Mouse (Mus musculus): ENCODE measurements at regions not wholly inside any gene's neighbourhood (a gene's known extent, or its start where the extent isn't known, plus 50 kb on each side); places are given as distances from the start of the nearest gene placed in this dataset.

GRCm38 (mm10) chr13:84374711-84375257 is 152.7 kb downstream of the Tmem161b start:
- TF ChIP-seq EP300 (IDR thresholded peaks at IDR 0.05; ENCODE audit: low read depth): no peak
- 64% methylated on average over 4 of the region's 4 CpGs for WGBS (ENCODE audit: insufficient replicate concordance)
- DNase-seq (ENCODE audit: low read depth in 3 of 3, low spot score in 3 of 3): no peak
- Histone ChIP-seq H3K36me3 (replicated peaks; ENCODE audit: control insufficient read depth, insufficient read depth, low read depth) (no peaks in the 10 kb centered on the region), H3K4me2 (ENCODE audit: low read depth) (no peak overlapping the region), H3K9me3 (ENCODE audit: control insufficient read depth, low read length) (no peaks in the 10 kb centered on the region), H3K4me3 (ENCODE audit: insufficient read depth in 1 of 2, low read depth in 2 of 2, low read length in 2 of 2) (no peak overlapping the region), H3K4me1 (replicated peaks; ENCODE audit: control insufficient read depth in 2 of 2, insufficient read depth in 2 of 2, low read length in 1 of 2) (no peaks in the 10 kb centered on the region), H3K27me3 (ENCODE audit: control insufficient read depth, insufficient read depth, low read length) (no peaks in the 10 kb centered on the region), H3K9ac (replicated peaks) (no peak overlapping the region), H3K27ac (no peak overlapping the region)
- ATAC-seq (ENCODE audit: insufficient read depth): no peak

GRCm38 (mm10) chr13:84375941-84376340 is 153.8 kb downstream of the Tmem161b start:
- H3K4me3 ChIP-seq (ENCODE audit: insufficient read depth in 1 of 2, low read depth in 2 of 2, low read length in 2 of 2): no peak overlapping the region
- ATAC-seq (ENCODE audit: insufficient read depth): no peak
- H3K27ac ChIP-seq: no peak overlapping the region
- no peak overlapping the region for H3K9ac ChIP-seq (replicated peaks)
- H3K36me3 ChIP-seq (replicated peaks; ENCODE audit: control insufficient read depth, insufficient read depth, low read depth): no peaks in the 10 kb centered on the region
- no peak overlapping the region for H3K4me2 ChIP-seq (ENCODE audit: low read depth)
- no peak for TF ChIP-seq CTCF (IDR thresholded peaks at IDR 0.05; ENCODE audit: low read depth)
- no peak for TF ChIP-seq EP300 (IDR thresholded peaks at IDR 0.05; ENCODE audit: low read depth)
- no peaks in the 10 kb centered on the region for H3K4me1 ChIP-seq (replicated peaks; ENCODE audit: control insufficient read depth in 2 of 2, insufficient read depth in 2 of 2, low read length in 1 of 2)
- H3K27me3 ChIP-seq (ENCODE audit: control insufficient read depth, insufficient read depth, low read length): no peaks in the 10 kb centered on the region
- DNase-seq (ENCODE audit: low read depth in 3 of 3, low spot score in 3 of 3): no peak
- 53% methylated on average over 4 of the region's 4 CpGs for WGBS (ENCODE audit: insufficient replicate concordance)
- no peaks in the 10 kb centered on the region for H3K9me3 ChIP-seq (ENCODE audit: control insufficient read depth, low read length)

- Histone ChIP-seq H3K27ac (no peak overlapping the region), H3K27me3 (ENCODE audit: control insufficient read depth, insufficient read depth, low read length) (no peaks in the 10 kb centered on the region), H3K4me3 (ENCODE audit: insufficient read depth in 1 of 2, low read depth in 2 of 2, low read length in 2 of 2) (no peak overlapping the region), H3K9ac (replicated peaks) (no peak overlapping the region), H3K4me1 (replicated peaks; ENCODE audit: control insufficient read depth in 2 of 2, insufficient read depth in 2 of 2, low read length in 1 of 2) (no peaks in the 10 kb centered on the region), H3K36me3 (replicated peaks; ENCODE audit: control insufficient read depth, insufficient read depth, low read depth) (no peaks in the 10 kb centered on the region), H3K9me3 (ENCODE audit: control insufficient read depth, low read length) (no peaks in the 10 kb centered on the region), H3K4me2 (ENCODE audit: low read depth) (no peak overlapping the region)
- TF ChIP-seq CTCF (IDR thresholded peaks at IDR 0.05; ENCODE audit: low read depth) (no peak), EP300 (IDR thresholded peaks at IDR 0.05; ENCODE audit: low read depth) (no peak)
- 67% methylated on average over 5 of the region's 5 CpGs for WGBS (ENCODE audit: insufficient replicate concordance)
- no peak for ATAC-seq (ENCODE audit: insufficient read depth)
- no peak for DNase-seq (ENCODE audit: low read depth in 3 of 3, low spot score in 3 of 3)
These were observed 156.6 kb downstream of the Tmem161b start for GRCm38 (mm10) chr13:84378553-84379332.

- 60% methylated on average over 3 of the region's 3 CpGs for WGBS (ENCODE audit: insufficient replicate concordance)
- no peaks in the 10 kb centered on the region for H3K4me1 ChIP-seq (replicated peaks; ENCODE audit: control insufficient read depth in 2 of 2, insufficient read depth in 2 of 2, low read length in 1 of 2)
- no peak overlapping the region for H3K4me3 ChIP-seq (ENCODE audit: insufficient read depth in 1 of 2, low read depth in 2 of 2, low read length in 2 of 2)
- no peak overlapping the region for H3K9ac ChIP-seq (replicated peaks)
- no peaks in the 10 kb centered on the region for H3K27me3 ChIP-seq (ENCODE audit: control insufficient read depth, insufficient read depth, low read length)
- H3K4me2 ChIP-seq (ENCODE audit: low read depth): no peak overlapping the region
- no peak overlapping the region for H3K27ac ChIP-seq
- ATAC-seq (ENCODE audit: insufficient read depth) (no peak), DNase-seq (ENCODE audit: low read depth in 3 of 3, low spot score in 3 of 3) (no peak)
- TF ChIP-seq EP300 (IDR thresholded peaks at IDR 0.05; ENCODE audit: low read depth) (no peak), CTCF (IDR thresholded peaks at IDR 0.05; ENCODE audit: low read depth) (no peak)
- H3K36me3 ChIP-seq (replicated peaks; ENCODE audit: control insufficient read depth, insufficient read depth, low read depth): no peaks in the 10 kb centered on the region
- H3K9me3 ChIP-seq (ENCODE audit: control insufficient read depth, low read length): no peaks in the 10 kb centered on the region
These were observed 169.5 kb downstream of the Tmem161b start for GRCm38 (mm10) chr13:84391554-84391953.

- Histone ChIP-seq H3K27me3 (ENCODE audit: control insufficient read depth, insufficient read depth, low read length) (no peaks in the 10 kb centered on the region), H3K4me2 (ENCODE audit: low read depth) (no peak overlapping the region), H3K36me3 (replicated peaks; ENCODE audit: control insufficient read depth, insufficient read depth, low read depth) (no peaks in the 10 kb centered on the region), H3K4me3 (ENCODE audit: insufficient read depth in 1 of 2, low read depth in 2 of 2, low read length in 2 of 2) (no peak overlapping the region), H3K9ac (replicated peaks) (no peak overlapping the region), H3K4me1 (replicated peaks; ENCODE audit: control insufficient read depth in 2 of 2, insufficient read depth in 2 of 2, low read length in 1 of 2) (no peaks in the 10 kb centered on the region), H3K9me3 (ENCODE audit: control insufficient read depth, low read length) (no peaks in the 10 kb centered on the region), H3K27ac (no peak overlapping the region)
- 41% methylated on average over 7 of the region's 7 CpGs for WGBS (ENCODE audit: insufficient replicate concordance)
- ATAC-seq (ENCODE audit: insufficient read depth): no peak
- no peak for DNase-seq (ENCODE audit: low read depth in 3 of 3, low spot score in 3 of 3)
- TF ChIP-seq CTCF (IDR thresholded peaks at IDR 0.05; ENCODE audit: low read depth) (no peak), EP300 (IDR thresholded peaks at IDR 0.05; ENCODE audit: low read depth) (no peak)
These were observed 176.6 kb downstream of the Tmem161b start for GRCm38 (mm10) chr13:84398476-84399344.
